Mouse (Mus musculus) midbrain, embryonic 11.5 days (tissue): ENCODE measurements around the gene Casc1. TPM values are rescaled to one million over a fixed set of nuclear protein-coding genes. Genes with fewer than 3 reads are reported as not detected.

Experiments used
- ATAC-seq: fragments of 200-750 bp; cut with Nextera tagmentation; 2 replicates; pipeline ENCODE4 v1.8.0; 2017; ENCODE audit warnings: moderate TSS enrichment, moderate library complexity; ENCODE audit not compliant: low FRiP score
- DNase-seq: peaks from one replicate; pipeline ENCODE4 v3.0.0; 2015; ENCODE audit warnings: low spot score; ENCODE audit errors: missing footprints
- H3K27ac ChIP-seq: fragments of 300-500 bp; sonication (generic); 2 replicates; pipeline ENCODE4 v1.5.1; 2014; ENCODE audit warnings: low read depth, low read length
- H3K27me3 ChIP-seq: fragments of 300-500 bp; sonication (generic); 2 replicates; pipeline ENCODE4 v1.6.1; 2014; ENCODE audit warnings: mild to moderate bottlenecking, low read length, moderate library complexity, mixed read lengths; ENCODE audit not compliant: control insufficient read depth, insufficient read depth
- H3K36me3 ChIP-seq: fragments of 300-500 bp; sonication (generic); 2 replicates; pipeline ENCODE4 v1.6.1; 2014; ENCODE audit warnings: mild to moderate bottlenecking, low read length, moderate library complexity, mixed read lengths; ENCODE audit not compliant: control insufficient read depth, insufficient read depth
- H3K4me1 ChIP-seq: fragments of 300-500 bp; sonication (generic); 2 replicates; pipeline ENCODE4 v1.6.1; 2014; ENCODE audit warnings: low read length; ENCODE audit not compliant: control insufficient read depth, insufficient read depth
- H3K4me2 ChIP-seq: fragments of 300-500 bp; sonication (generic); 2 replicates; pipeline ENCODE4 v1.6.1; 2014; ENCODE audit warnings: mild to moderate bottlenecking, moderate library complexity
- H3K4me3 ChIP-seq: fragments of 300-500 bp; sonication (generic); 2 replicates; pipeline ENCODE4 v1.5.1; 2014; ENCODE audit warnings: low read depth, low read length
- H3K9ac ChIP-seq: fragments of 300-500 bp; sonication (generic); 2 replicates; pipeline ENCODE4 v1.6.1; 2014; ENCODE audit warnings: low read length
- H3K9me3 ChIP-seq: fragments of 300-500 bp; sonication (generic); 2 replicates; pipeline ENCODE4 v1.6.1; 2016; ENCODE audit warnings: low read length; ENCODE audit not compliant: control insufficient read depth
- WGBS: fragments of 180-500 bp; shearing (Covaris S2); extraction: QIAGEN DNeasy Blood & Tissue Kit; methylation state at CpG from one replicate; pipeline ENCODE4 v1.1.7; 2014; 5-methylcytosine and 5-hydroxymethylcytosine counted together
- polyA plus RNA-seq: library from polyadenylated mRNA; unstranded; fragments of >200 nt; fragmentation: Nextera tagmentation; extraction: Ambion mirVana; gene quantifications from 2 replicates; pipeline ENCODE4 v1.2.1, GENCODE M21; 2014

The Casc1 gene
- 0.27 and 0.73 TPM in 2 replicates for polyA plus RNA-seq

- 0% methylated on average over 36 of the region's 36 CpGs for WGBS
These were observed at the start of gene Casc1, which contains the start of gene Etfrf1 for GRCm38 (mm10) chr6:145210816-145211338. Gene Casc1, minus strand, starts transcription at chr6:145211005. Gene Etfrf1, plus strand, starts transcription at chr6:145211134.

DNA sequence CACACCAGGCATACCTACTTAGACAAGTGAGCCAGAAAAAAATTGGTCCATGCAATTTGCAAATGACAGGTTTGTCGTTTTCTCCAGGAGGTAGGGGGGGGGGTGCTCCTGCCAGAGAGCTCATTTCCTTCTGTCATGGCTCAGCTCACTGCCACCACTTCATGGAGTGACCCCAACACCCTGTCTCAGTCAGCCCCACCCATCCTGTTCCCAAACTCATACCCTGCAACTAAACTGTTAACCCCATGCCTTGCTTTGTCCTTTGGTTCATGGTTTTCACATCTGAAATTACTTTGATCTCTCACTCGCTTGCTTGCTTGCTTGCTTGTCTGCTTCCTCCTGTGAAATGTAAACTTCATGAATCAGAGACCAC, 45.9 kb upstream of the Casc1 start:
- H3K27ac ChIP-seq = no peak overlapping the region
- no peaks in the 10 kb centered on the region for H3K9me3 ChIP-seq
- no peaks in the 10 kb centered on the region for H3K27me3 ChIP-seq
- no peak for DNase-seq
- H3K36me3 ChIP-seq = no peaks in the 10 kb centered on the region
- H3K4me3 ChIP-seq = no peak overlapping the region
- H3K4me1 ChIP-seq = no peaks in the 10 kb centered on the region; the same call in 1 of the 2 replicates
- ATAC-seq = no peak
- 54% methylated on average over 2 of the region's 2 CpGs for WGBS
- no peak overlapping the region for H3K9ac ChIP-seq
- H3K4me2 ChIP-seq = no peak overlapping the region

More at GRCm38 (mm10) chr6:145210816-145211338, at the start of gene Casc1, which contains the start of gene Etfrf1:
- Histone ChIP-seq H3K27ac (peak within 1 kb of the TSS; percentile 95), H3K36me3 (no peaks in the 10 kb centered on the region; the same call in 1 of the 2 replicates), H3K9me3 (no peaks in the 10 kb centered on the region), H3K4me2 (peak within 1 kb of the TSS; percentile 70), H3K9ac (peak within 1 kb of the TSS; percentile 90), H3K4me3 (peak within 1 kb of the TSS; percentile 78), H3K27me3 (no peaks in the 10 kb centered on the region), H3K4me1 (peaks cover 11% of the 10 kb centered on the region)
- peak; percentile 100 for DNase-seq
- peak; percentile 100 for ATAC-seq

GRCm38 (mm10) chr6:145255952-145256700, 45.3 kb upstream of the Casc1 start:
- no peak overlapping the region for H3K4me2 ChIP-seq
- DNase-seq (no peak), ATAC-seq (no peak)
- no peaks in the 10 kb centered on the region for H3K36me3 ChIP-seq
- H3K4me3 ChIP-seq = no peak overlapping the region
- 86% methylated on average over 13 of the region's 13 CpGs for WGBS
- no peaks in the 10 kb centered on the region; the same call in 1 of the 2 replicates for H3K27me3 ChIP-seq
- H3K27ac ChIP-seq = no peak overlapping the region
- H3K9me3 ChIP-seq = no peaks in the 10 kb centered on the region
- H3K9ac ChIP-seq = no peak overlapping the region
- H3K4me1 ChIP-seq = no peaks in the 10 kb centered on the region

DNA sequence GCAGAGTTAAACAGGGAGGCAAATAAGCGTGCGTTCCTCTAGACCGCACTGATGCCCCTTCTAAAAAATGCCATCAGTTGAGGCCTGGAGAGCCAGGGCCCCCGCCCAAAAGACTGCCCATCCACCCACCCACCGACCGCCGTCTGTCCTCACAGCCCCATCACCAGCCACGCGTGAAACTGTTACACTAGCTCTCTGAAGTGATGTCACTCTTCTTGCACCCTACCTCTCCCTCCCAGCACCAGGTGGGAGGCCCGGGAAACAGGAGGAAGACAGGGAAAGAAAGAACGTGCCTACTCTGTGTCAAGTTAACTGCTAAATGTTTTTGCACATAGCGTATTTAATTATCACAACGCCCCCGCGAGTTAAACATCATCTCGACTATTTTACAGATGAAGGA, 40.0 kb upstream of the Casc1 start:
- Histone ChIP-seq H3K27me3 (no peaks in the 10 kb centered on the region; the same call in 1 of the 2 replicates), H3K4me3 (peak overlapping the region; percentile 70), H3K9ac (peak overlapping the region; percentile 94), H3K27ac (no peak overlapping the region; the same call in 1 of the 2 replicates), H3K4me2 (peak overlapping the region; percentile 74), H3K9me3 (no peaks in the 10 kb centered on the region), H3K36me3 (no peaks in the 10 kb centered on the region), H3K4me1 (peaks cover 13% of the 10 kb centered on the region)
- DNase-seq (no peak), ATAC-seq (no peak; the same call in 1 of the 2 replicates)
- 15% methylated on average over 16 of the region's 16 CpGs for WGBS

DNA sequence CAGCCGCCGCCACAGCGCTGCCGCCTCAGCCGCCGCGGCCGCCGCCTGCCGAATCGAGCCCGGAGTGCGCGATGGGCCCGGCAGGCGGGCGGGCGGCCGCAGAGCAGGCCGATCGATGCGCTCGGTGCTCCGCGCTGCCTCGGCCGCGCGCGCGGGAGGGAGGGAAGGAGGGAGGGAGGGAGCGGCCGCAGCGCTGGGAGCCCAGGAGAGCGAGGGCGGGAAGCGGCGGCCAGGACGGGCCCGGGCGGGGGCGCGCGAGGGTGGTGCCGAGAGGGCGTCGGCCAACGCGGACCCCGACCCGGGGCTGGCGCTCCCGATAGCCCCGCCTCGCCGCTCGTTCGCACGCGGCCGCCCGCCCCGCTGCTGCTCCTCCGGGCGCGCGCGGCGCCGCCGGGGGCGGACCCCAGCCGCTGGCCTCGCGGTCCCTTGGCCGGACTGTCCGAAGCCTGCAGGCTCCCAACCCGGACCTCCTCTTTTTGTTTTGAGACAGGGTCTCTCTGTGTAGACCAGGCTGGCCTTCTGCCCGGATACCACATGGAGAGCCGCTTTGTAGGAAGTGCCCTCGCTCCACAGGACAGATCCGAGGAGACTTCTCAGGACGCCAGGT, 39.5 kb upstream of the Casc1 start, which contains the start of gene Kras:
Gene Kras, minus strand, starts transcription at position 55 of the 607 bp plus-strand sequence.
- peak; percentile 95 for ATAC-seq
- H3K36me3 ChIP-seq = no peaks in the 10 kb centered on the region
- peak; percentile 100 for DNase-seq
- H3K9me3 ChIP-seq = no peaks in the 10 kb centered on the region
- peaks cover 13% of the 10 kb centered on the region for H3K4me1 ChIP-seq
- peak within 1 kb of the TSS; percentile 74 for H3K4me2 ChIP-seq
- under 1% methylated on average over 40 of the region's 83 CpGs for WGBS
- peak within 1 kb of the TSS; percentile 94 for H3K9ac ChIP-seq
- H3K4me3 ChIP-seq = peak within 1 kb of the TSS; percentile 70
- H3K27me3 ChIP-seq = no peaks in the 10 kb centered on the region; the same call in 1 of the 2 replicates
- peak within 1 kb of the TSS; percentile 69 for H3K27ac ChIP-seq

GRCm38 (mm10) chr6:145249291-145250184, 38.7 kb upstream of the Casc1 start:
- H3K9me3 ChIP-seq = no peaks in the 10 kb centered on the region
- H3K4me1 ChIP-seq = peaks cover 13% of the 10 kb centered on the region
- peak overlapping the region; percentile 74 for H3K4me2 ChIP-seq
- H3K9ac ChIP-seq = peak overlapping the region; percentile 94
- peak overlapping the region; percentile 70 for H3K4me3 ChIP-seq
- H3K36me3 ChIP-seq = peaks cover 3% of the 10 kb centered on the region; the same call in 1 of the 2 replicates
- DNase-seq (peak; percentile 96), ATAC-seq (peak; percentile 69)
- H3K27me3 ChIP-seq = no peaks in the 10 kb centered on the region; the same call in 1 of the 2 replicates
- peak overlapping the region; percentile 69 for H3K27ac ChIP-seq
- WGBS = under 1% methylated on average over 60 of the region's 124 CpGs

DNA sequence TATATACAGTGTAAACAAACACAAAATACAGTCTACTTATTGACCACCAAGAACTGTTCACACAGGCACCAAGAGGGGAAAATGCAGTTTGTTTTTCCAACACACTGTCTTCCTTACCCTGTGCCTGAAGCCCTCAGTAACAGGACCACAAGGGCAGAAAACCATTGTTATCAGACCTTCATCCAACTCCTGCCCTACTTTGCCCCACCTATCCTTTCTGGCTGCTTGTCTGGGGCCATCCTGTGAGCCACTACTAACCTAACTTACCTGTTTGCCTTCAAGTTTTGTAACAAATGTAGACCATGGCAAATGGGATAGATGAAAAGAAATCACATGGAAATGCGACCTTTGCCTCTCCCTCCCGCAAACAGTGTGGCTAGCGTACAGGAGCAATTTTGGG, 37.1 kb upstream of the Casc1 start:
- 61% methylated on average over 3 of the region's 3 CpGs for WGBS
- DNase-seq (no peak), ATAC-seq (no peak)
- no peak overlapping the region for H3K4me3 ChIP-seq
- H3K9me3 ChIP-seq = no peaks in the 10 kb centered on the region
- no peaks in the 10 kb centered on the region; the same call in 1 of the 2 replicates for H3K27me3 ChIP-seq
- H3K4me2 ChIP-seq = peak overlapping the region; percentile 22; the same call in 1 of the 2 replicates
- H3K36me3 ChIP-seq = peaks cover 3% of the 10 kb centered on the region; the same call in 1 of the 2 replicates
- no peak overlapping the region for H3K27ac ChIP-seq
- H3K4me1 ChIP-seq = peaks cover 13% of the 10 kb centered on the region
- peak overlapping the region; percentile 36; the same call in 1 of the 2 replicates for H3K9ac ChIP-seq

GRCm38 (mm10) chr6:145246841-145247240, 36.0 kb upstream of the Casc1 start:
- H3K9ac ChIP-seq = no peak overlapping the region
- H3K4me3 ChIP-seq = no peak overlapping the region
- H3K27ac ChIP-seq = no peak overlapping the region
- H3K27me3 ChIP-seq = no peaks in the 10 kb centered on the region; the same call in 1 of the 2 replicates
- WGBS = 95% methylated on average over 5 of the region's 5 CpGs
- H3K9me3 ChIP-seq = no peaks in the 10 kb centered on the region
- H3K4me1 ChIP-seq = peaks cover 13% of the 10 kb centered on the region
- H3K36me3 ChIP-seq = peaks cover 3% of the 10 kb centered on the region; the same call in 1 of the 2 replicates
- no peak for DNase-seq
- no peak for ATAC-seq
- H3K4me2 ChIP-seq = no peak overlapping the region
